Mouse (Mus musculus) embryonic fibroblast, embryonic 13.5 days (primary cell): Measurements from ENCODE around the gene Mcoln2.

ENCODE experiments used
- CTCF ChIP-seq: IDR thresholded peaks from 2 replicates; pipeline ENCODE4 v1.5.1; 2011; ENCODE audit warnings: mild to moderate bottlenecking, control low read depth, low read length, moderate library complexity, borderline replicate concordance; ENCODE audit not compliant: insufficient read depth
- POLR2A ChIP-seq: IDR thresholded peaks from 2 replicates; pipeline ENCODE4 v1.6.1; 2011; ENCODE audit warnings: low read depth, mild to moderate bottlenecking, control low read depth, low read length, moderate library complexity

DNA sequence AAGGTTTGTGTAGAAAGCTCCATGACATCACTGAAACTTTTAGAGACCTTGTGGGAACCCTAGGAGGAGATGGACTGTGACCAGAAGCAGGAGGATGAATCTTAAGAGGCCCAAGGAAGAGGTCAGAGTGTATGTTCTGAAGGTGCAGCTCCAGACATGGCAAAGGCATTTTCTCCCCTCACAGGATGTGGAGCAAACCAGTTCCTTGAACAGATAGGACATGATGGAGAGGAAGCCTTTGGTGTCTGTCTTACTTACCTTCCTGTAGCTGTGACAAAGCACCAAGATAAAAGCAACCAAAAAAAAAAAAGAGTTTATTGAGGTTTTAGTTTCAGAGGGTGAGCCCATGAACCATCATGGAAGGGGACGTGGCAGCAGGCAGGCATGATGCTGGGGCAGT, 42.9 kb downstream of the Mcoln2 start:
- TF ChIP-seq CTCF (no peak), POLR2A (no peak)
